Mouse (Mus musculus) lung, postnatal 0 days (tissue): ENCODE measurements at regions not wholly inside any gene's neighbourhood (a gene's known extent, or its start where the extent isn't known, plus 50 kb on each side); places are given as distances from the start of the nearest gene placed in this dataset.

Source experiments
- ATAC-seq: fragments of 200-750 bp; cut with Nextera tagmentation; 2 replicates; pipeline ENCODE4 v1.8.0; 2017; ENCODE audit warnings: moderate library complexity
- DNase-seq: peaks from one replicate; pipeline ENCODE4 v3.0.0-alpha.2; 2016; ENCODE audit warnings: low spot score
- H3K27ac ChIP-seq: fragments of 300-500 bp; sonication (generic); 2 replicates; pipeline ENCODE4 v1.5.1; 2014; ENCODE audit warnings: antibody characterized with exemption, mild to moderate bottlenecking, low read length, mixed read lengths
- H3K27me3 ChIP-seq: fragments of 300-500 bp; sonication (generic); replicated peaks from 2 replicates; pipeline ENCODE4 v1.6.1; 2014; ENCODE audit warnings: low read length, mixed read lengths; ENCODE audit not compliant: insufficient read depth
- H3K36me3 ChIP-seq: fragments of 300-500 bp; sonication (generic); 2 replicates; pipeline ENCODE4 v1.6.1; 2014; ENCODE audit warnings: low read length, mixed read lengths; ENCODE audit not compliant: insufficient read depth
- H3K4me1 ChIP-seq: fragments of 300-500 bp; sonication (generic); 2 replicates; pipeline ENCODE4 v1.6.1; 2014; ENCODE audit warnings: antibody characterized with exemption, low read depth, low read length, mixed read lengths; ENCODE audit not compliant: insufficient read depth
- H3K4me2 ChIP-seq: fragments of 300-500 bp; sonication (generic); replicated peaks from 2 replicates; pipeline ENCODE4 v1.6.1; 2014; ENCODE audit warnings: low read depth, mild to moderate bottlenecking, low read length, moderate library complexity, mixed read lengths
- H3K4me3 ChIP-seq: fragments of 300-500 bp; sonication (generic); 2 replicates; pipeline ENCODE4 v1.5.1; 2014; ENCODE audit warnings: low read depth, low read length
- H3K9ac ChIP-seq: fragments of 300-500 bp; sonication (generic); replicated peaks from 2 replicates; pipeline ENCODE4 v1.6.1; 2014; ENCODE audit warnings: low read depth, mild to moderate bottlenecking
- H3K9me3 ChIP-seq: fragments of 300-500 bp; sonication (generic); 2 replicates; pipeline ENCODE4 v1.6.1; 2016; ENCODE audit warnings: low read length, mixed read lengths
- CTCF ChIP-seq: IDR thresholded peaks from 2 replicates; pipeline ENCODE4 v1.5.1; 2016; ENCODE audit warnings: antibody characterized with exemption, mild to moderate bottlenecking
- EP300 ChIP-seq: IDR thresholded peaks from 2 replicates; pipeline ENCODE4 v1.6.1; 2016; ENCODE audit warnings: antibody characterized with exemption, mild to moderate bottlenecking, control low read depth
- WGBS: fragments of 180-500 bp; shearing (Covaris S2); extraction: QIAGEN DNeasy Blood & Tissue Kit; methylation state at CpG from one replicate; pipeline ENCODE4 v1.1.7; 2014; 5-methylcytosine and 5-hydroxymethylcytosine counted together

- Histone ChIP-seq H3K4me2 (no peak overlapping the region), H3K27ac (no peak overlapping the region), H3K9me3 (no peaks in the 10 kb centered on the region), H3K4me3 (no peak overlapping the region), H3K27me3 (no peaks in the 10 kb centered on the region), H3K4me1 (no peaks in the 10 kb centered on the region), H3K9ac (no peak overlapping the region), H3K36me3 (no peaks in the 10 kb centered on the region)
- WGBS, result 52% methylated on average over 10 of the region's 10 CpGs
- ATAC-seq (no peak), DNase-seq (no peak)
- TF ChIP-seq EP300 (no peak), CTCF (no peak)
Measured at GRCm38 (mm10) chr5:37932086-37932759, 106.3 kb upstream of the Stx18 start.

DNA sequence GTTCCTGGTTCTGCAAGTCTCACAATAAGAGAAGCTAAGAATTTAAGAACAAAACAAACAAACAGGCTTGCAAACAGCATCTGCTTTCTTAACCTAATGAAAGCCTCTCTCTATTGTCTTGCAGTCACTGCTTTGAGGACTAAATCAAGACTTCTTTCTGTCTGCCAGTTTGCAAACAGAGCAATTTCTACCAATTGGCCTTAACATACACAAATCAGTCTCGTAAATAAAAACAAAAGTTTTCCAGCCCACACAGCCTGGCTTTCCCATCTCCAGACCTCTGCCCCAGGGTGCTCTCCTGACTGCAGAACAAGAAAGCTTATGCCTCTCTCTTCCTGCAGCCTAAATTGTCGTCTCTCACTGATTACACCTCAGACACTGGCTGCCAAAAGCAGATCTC, 96.1 kb upstream of the Msx1 start:
- no peak overlapping the region for H3K9ac ChIP-seq
- DNase-seq, result no peak

GRCm38 (mm10) chr5:37919102-37919501, 94.7 kb upstream of the Msx1 start:
- Histone ChIP-seq H3K4me3 (no peak overlapping the region), H3K9me3 (no peaks in the 10 kb centered on the region), H3K4me1 (no peaks in the 10 kb centered on the region), H3K27me3 (peaks cover 4% of the 10 kb centered on the region), H3K9ac (no peak overlapping the region), H3K4me2 (no peak overlapping the region), H3K36me3 (no peaks in the 10 kb centered on the region), H3K27ac (no peak overlapping the region)
- TF ChIP-seq CTCF, result no peak
- TF ChIP-seq EP300, result no peak
- no peak for DNase-seq
- 82% methylated on average over 3 of the region's 3 CpGs for WGBS
- no peak for ATAC-seq

More for the DNA sequence above, 96.1 kb upstream of the Msx1 start:
- Histone ChIP-seq H3K4me3 (no peak overlapping the region), H3K4me2 (no peak overlapping the region), H3K9me3 (no peaks in the 10 kb centered on the region), H3K27ac (no peak overlapping the region), H3K4me1 (no peaks in the 10 kb centered on the region), H3K27me3 (peaks cover 4% of the 10 kb centered on the region; the same call in 1 of the 2 replicates), H3K36me3 (no peaks in the 10 kb centered on the region)
- whole genome bisulfite sequencing, result 28% methylated on average over 2 of the region's 2 CpGs
- ATAC-seq, result no peak
- TF ChIP-seq EP300, result no peak
- no peak for TF ChIP-seq CTCF

DNA sequence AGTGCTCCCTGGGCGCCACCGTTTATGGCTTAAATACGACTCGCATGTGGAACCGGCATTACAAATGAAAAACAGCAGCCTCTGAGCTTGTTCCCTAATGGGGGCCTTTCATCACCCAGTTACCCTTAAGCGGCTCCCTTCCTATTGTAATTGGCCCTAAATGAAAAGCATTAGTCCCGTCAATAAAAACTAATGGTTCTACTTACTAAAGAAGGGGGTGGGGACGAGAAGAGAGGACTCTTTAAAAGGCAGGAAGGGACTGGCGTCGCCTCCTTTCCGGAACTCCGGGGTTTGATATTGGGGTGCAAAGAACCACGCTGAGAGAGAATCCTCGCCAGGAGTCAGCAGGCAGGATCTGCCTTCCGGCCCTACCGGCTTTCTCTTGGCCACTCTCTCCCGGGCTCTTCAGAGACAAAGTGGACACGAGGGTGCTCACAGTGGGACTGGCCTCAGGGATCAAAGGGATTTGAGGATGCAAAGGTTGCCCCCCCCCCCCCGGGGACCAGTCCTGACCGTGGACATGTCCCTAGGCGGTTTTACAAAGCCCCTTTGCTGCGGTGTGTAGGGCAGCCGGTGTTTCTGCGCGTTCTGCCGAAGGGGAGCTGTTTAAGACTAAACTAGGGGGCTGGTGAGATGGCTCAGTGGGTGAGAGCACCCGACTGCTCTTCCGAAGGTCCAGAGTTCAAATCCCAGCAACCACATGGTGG, 93.8 kb upstream of the Msx1 start:
- ATAC-seq, result no peak
- H3K4me3 ChIP-seq, result no peak overlapping the region
- 4% methylated on average over 27 of the region's 28 CpGs for WGBS

GRCm38 (mm10) chr5:37917161-37917560, 92.8 kb upstream of the Msx1 start:
- no peak overlapping the region for H3K27ac ChIP-seq
- no peaks in the 10 kb centered on the region for H3K4me1 ChIP-seq
- no peak overlapping the region for H3K4me3 ChIP-seq
- H3K4me2 ChIP-seq, result no peak overlapping the region
- no peak overlapping the region for H3K9ac ChIP-seq
- no peak for ATAC-seq
- no peak for DNase-seq
- H3K9me3 ChIP-seq, result no peaks in the 10 kb centered on the region
- 7% methylated on average over 5 of the region's 5 CpGs for WGBS
- H3K36me3 ChIP-seq, result no peaks in the 10 kb centered on the region
- TF ChIP-seq CTCF, result no peak
- TF ChIP-seq EP300, result no peak
- H3K27me3 ChIP-seq, result peaks cover 4% of the 10 kb centered on the region

More for the DNA sequence above, 93.8 kb upstream of the Msx1 start:
- no peaks in the 10 kb centered on the region for H3K9me3 ChIP-seq
- H3K27ac ChIP-seq, result no peak overlapping the region
- no peak for DNase-seq
- H3K9ac ChIP-seq, result no peak overlapping the region
- no peak for TF ChIP-seq EP300
- TF ChIP-seq CTCF, result no peak
- no peaks in the 10 kb centered on the region for H3K36me3 ChIP-seq
- peaks cover 4% of the 10 kb centered on the region for H3K27me3 ChIP-seq
- no peaks in the 10 kb centered on the region for H3K4me1 ChIP-seq
- no peak overlapping the region for H3K4me2 ChIP-seq

- H3K9ac ChIP-seq, result no peak overlapping the region
- 40% methylated on average over 5 of the region's 5 CpGs for WGBS
- H3K36me3 ChIP-seq, result no peaks in the 10 kb centered on the region
- H3K27ac ChIP-seq, result no peak overlapping the region
- TF ChIP-seq CTCF, result peak; percentile 60
- no peak for TF ChIP-seq EP300
- ATAC-seq, result no peak
- H3K4me1 ChIP-seq, result no peaks in the 10 kb centered on the region
- no peak for DNase-seq
- H3K9me3 ChIP-seq, result no peaks in the 10 kb centered on the region
- no peak overlapping the region for H3K4me2 ChIP-seq
- no peak overlapping the region for H3K4me3 ChIP-seq
- H3K27me3 ChIP-seq, result peaks cover 3% of the 10 kb centered on the region; the same call in 1 of the 2 replicates
Measured at GRCm38 (mm10) chr5:37904683-37905352, 80.4 kb upstream of the Msx1 start.
